Mouse (Mus musculus) liver, embryonic 14.5 days (tissue): ENCODE data around the gene Celf2.

Source experiments
- CTCF ChIP-seq: IDR thresholded peaks from 2 replicates; pipeline ENCODE4 v1.5.1; 2016; ENCODE audit warnings: antibody characterized with exemption, low read depth, control low read depth
- EP300 ChIP-seq: IDR thresholded peaks from 2 replicates; pipeline ENCODE4 v1.6.1; 2016; ENCODE audit warnings: antibody characterized with exemption, low read depth

GRCm38 (mm10) chr2:6705929-6706739 lies 803.2 kb downstream of the Celf2 start:
- no peak for TF ChIP-seq CTCF
- TF ChIP-seq EP300 = no peak
